Mouse (Mus musculus): ENCODE results near the gene Olfr1315-ps1. TPM values are rescaled to one million over a fixed set of nuclear protein-coding genes. Genes with fewer than 3 reads are reported as not detected.

Olfr1315-ps1 gene
- not detected in 2 replicates for polyA plus RNA-seq (2012; rRNA removed)

GRCm38 (mm10) chr2:112115340-112115739, at the start of gene Olfr1315-ps1:
TSS of gene Olfr1315-ps1 (minus strand) at chr2:112115440.

GRCm38 (mm10) chr2:112153898-112154297, 38.7 kb upstream of the Olfr1315-ps1 start, which contains the start of gene Olfr1318:
TSS of gene Olfr1318 (plus strand) at chr2:112154198.

GRCm38 (mm10) chr2:112140029-112140428, 24.8 kb upstream of the Olfr1315-ps1 start, which contains the start of gene Olfr1317:
TSS of gene Olfr1317 (plus strand) at chr2:112140329.

GRCm38 (mm10) chr2:112134877-112135276, 19.6 kb upstream of the Olfr1315-ps1 start, which contains the start of gene Olfr1316:
TSS of gene Olfr1316 (minus strand) at chr2:112134977.

GRCm38 (mm10) chr2:112096681-112097080, 18.6 kb downstream of the Olfr1315-ps1 start, which contains the start of gene Olfr1314:
TSS of gene Olfr1314 (minus strand) at chr2:112096781.

GRCm38 (mm10) chr2:112077743-112078142, 37.5 kb downstream of the Olfr1315-ps1 start, which contains the start of gene Olfr1313:
TSS of gene Olfr1313 (minus strand) at chr2:112077843.

Other genes starting within 250 kb of the Olfr1315-ps1 start
- not detected in 2 replicates for gene Olfr1305, start 238.3 kb downstream of the Olfr1315-ps1 start, polyA plus RNA-seq (2012; rRNA removed)
- not detected in 2 replicates for gene Olfr1306, start 199.2 kb downstream of the Olfr1315-ps1 start, polyA plus RNA-seq (2012; rRNA removed)
- not detected in 2 replicates for gene Olfr1307, start 166.0 kb downstream of the Olfr1315-ps1 start, polyA plus RNA-seq (2012; rRNA removed)
- gene Olfr1308, start 150.5 kb downstream of the Olfr1315-ps1 start, polyA plus RNA-seq (2012; rRNA removed) = not detected in 2 replicates
- not detected in 2 replicates for gene Olfr1309, start 125.2 kb downstream of the Olfr1315-ps1 start, polyA plus RNA-seq (2012; rRNA removed)
- gene Olfr1310, start 102.7 kb downstream of the Olfr1315-ps1 start, polyA plus RNA-seq (2012; rRNA removed) = not detected in 2 replicates
- gene Olfr1311, start 91.0 kb downstream of the Olfr1315-ps1 start, polyA plus RNA-seq (2012; rRNA removed) = not detected in 2 replicates
- not detected in 2 replicates for gene Olfr1312, start 65.2 kb downstream of the Olfr1315-ps1 start, polyA plus RNA-seq (2012; rRNA removed)
- gene Olfr1313, start 37.6 kb downstream of the Olfr1315-ps1 start, polyA plus RNA-seq (2012; rRNA removed) = not detected in 2 replicates
- gene Olfr1314, start 18.7 kb downstream of the Olfr1315-ps1 start, polyA plus RNA-seq (2012; rRNA removed) = not detected in 2 replicates
- gene Olfr1316, start 19.5 kb upstream of the Olfr1315-ps1 start, polyA plus RNA-seq (2012; rRNA removed) = not detected in 2 replicates
- not detected in 2 replicates for gene Olfr1317, start 24.9 kb upstream of the Olfr1315-ps1 start, polyA plus RNA-seq (2012; rRNA removed)
- gene Olfr1318, start 38.8 kb upstream of the Olfr1315-ps1 start, polyA plus RNA-seq (2012; rRNA removed) = not detected in 2 replicates
- 2.4 and 3.2 TPM in 2 replicates for gene Lpcat4, start 124.0 kb upstream of the Olfr1315-ps1 start, polyA plus RNA-seq (2012; rRNA removed)
- not detected in 2 replicates for gene Nutm1, start 143.9 kb upstream of the Olfr1315-ps1 start, polyA plus RNA-seq (2012; rRNA removed)
- 80.4 and 90.1 TPM in 2 replicates for gene Nop10, start 146.5 kb upstream of the Olfr1315-ps1 start, polyA plus RNA-seq (2012; rRNA removed)
- 9.9 and 10.4 TPM in 2 replicates for gene Slc12a6, start 150.4 kb upstream of the Olfr1315-ps1 start, polyA plus RNA-seq (2012; rRNA removed)
- gene Gm21985, start 150.9 kb upstream of the Olfr1315-ps1 start, polyA plus RNA-seq (2012; rRNA removed) = 0.01 TPM in 1 of 2 replicates, not detected in the other